Mouse (Mus musculus): Measurements from ENCODE around the gene Hmgn2. TPM values are rescaled to one million over a fixed set of nuclear protein-coding genes. Genes with fewer than 3 reads are reported as not detected.

The Hmgn2 gene
- polyA plus RNA-seq, 1 experiment from 2014 or later, result 1,711 TPM

DNA sequence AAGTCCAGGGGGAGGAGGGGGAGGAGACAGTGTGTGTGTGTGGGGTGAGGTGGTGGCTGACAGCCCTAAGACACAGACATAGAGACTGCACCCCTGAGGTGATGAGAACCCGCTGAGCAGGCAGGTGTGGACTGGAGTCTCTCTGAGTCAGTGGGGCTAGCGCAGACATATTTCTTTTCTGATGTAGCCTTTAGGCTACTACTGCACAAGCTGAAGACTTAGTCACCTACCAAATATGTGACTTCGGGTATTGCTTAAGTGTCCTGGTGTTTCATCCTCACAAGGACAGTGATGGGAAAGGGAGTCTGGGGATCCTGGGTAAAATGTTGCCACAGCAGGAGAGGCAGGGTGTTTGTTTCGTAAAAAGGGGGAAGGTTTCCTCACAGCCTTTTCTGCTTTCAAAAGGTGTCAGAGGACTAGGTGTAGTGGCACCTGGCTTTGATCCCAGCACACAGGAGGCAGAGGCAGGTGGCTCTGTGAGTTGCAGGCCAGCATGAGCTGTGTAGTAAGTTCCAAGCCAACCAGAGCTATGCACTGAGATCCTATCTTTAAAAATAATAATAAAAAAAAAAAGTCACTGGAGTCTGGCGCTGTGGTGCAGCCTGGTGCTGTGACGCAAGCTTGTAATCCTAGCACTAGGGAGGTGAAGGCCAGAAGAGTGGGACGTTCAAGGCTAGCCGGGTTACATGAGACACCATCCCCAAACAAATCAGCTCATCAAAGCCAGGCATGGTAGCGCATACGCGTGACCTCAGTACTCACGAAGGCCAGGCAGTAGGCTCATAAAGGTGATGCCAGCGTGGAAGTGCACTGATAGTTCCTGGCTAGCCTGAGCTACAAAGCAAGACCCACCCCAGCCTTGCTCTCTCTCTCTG lies 27.8 kb downstream of the Hmgn2 start:
- Histone ChIP-seq H3K27me3 (ENCODE audit: control insufficient read depth, insufficient read depth, low read length) (no peaks in the 10 kb centered on the region), H3K9ac (ENCODE audit: low read length) (no peak overlapping the region), H3K36me3 (ENCODE audit: control insufficient read depth, insufficient read depth, low read length) (no peaks in the 10 kb centered on the region), H3K4me3 (ENCODE audit: control insufficient read depth in 1 of 2, insufficient read depth in 1 of 2, low read depth in 1 of 2, low read length in 2 of 2) (no peak overlapping the region), H3K4me1 (ENCODE audit: control insufficient read depth in 2 of 2, insufficient read depth in 2 of 2, low read length in 2 of 2) (peaks cover 7 to 18% of the 10 kb centered on the region in 2 experiments), H3K27ac (replicated peaks in 1 of 2; ENCODE audit: control insufficient read depth in 1 of 2, insufficient read depth in 1 of 2, low read depth in 2 of 2, low read length in 2 of 2) (no peak overlapping the region), H3K9me3 (ENCODE audit: control insufficient read depth, low read length) (no peaks in the 10 kb centered on the region), H3K4me2 (ENCODE audit: low read length) (no peak overlapping the region)
- ATAC-seq (ENCODE audit: insufficient number of reproducible peaks, insufficient read depth, low FRiP score, low read depth), result no peak
- 70% methylated on average over 13 of the region's 13 CpGs for WGBS

DNA sequence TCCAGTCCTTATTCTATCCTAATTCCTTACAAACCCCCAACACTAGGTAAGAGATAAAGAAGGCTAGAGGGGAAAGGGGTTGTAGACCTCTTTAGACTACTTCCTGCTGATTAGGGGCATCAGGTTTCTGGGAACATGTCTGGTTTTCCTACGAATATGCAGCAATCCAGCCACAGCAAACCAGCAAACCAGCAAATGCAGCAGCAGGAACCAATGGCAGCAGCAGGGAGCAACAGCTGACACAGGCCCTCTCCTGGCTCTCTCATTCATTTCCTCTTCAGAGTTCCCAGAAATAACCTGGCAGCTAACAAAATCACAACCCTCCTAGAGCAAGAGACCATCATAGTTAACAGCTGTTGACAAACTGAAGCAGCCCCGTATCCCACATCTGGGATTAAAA lies 30.4 kb downstream of the Hmgn2 start:
- H3K27ac ChIP-seq (replicated peaks in 1 of 2; ENCODE audit: control insufficient read depth in 1 of 2, insufficient read depth in 1 of 2, low read depth in 2 of 2, low read length in 2 of 2), result 0 out of 4 replicates have a peak overlapping the region, but pooled peaks of 1 of the 2 experiments have one; percentile 37
- WGBS, result 15% methylated on average over 2 of the region's 2 CpGs
- peaks cover 7 to 18% of the 10 kb centered on the region in 2 experiments for H3K4me1 ChIP-seq (ENCODE audit: control insufficient read depth in 2 of 2, insufficient read depth in 2 of 2, low read length in 2 of 2)
- H3K9ac ChIP-seq (ENCODE audit: low read length), result no peak overlapping the region
- no peaks in the 10 kb centered on the region for H3K36me3 ChIP-seq (ENCODE audit: control insufficient read depth, insufficient read depth, low read length)
- no peaks in the 10 kb centered on the region for H3K27me3 ChIP-seq (ENCODE audit: control insufficient read depth, insufficient read depth, low read length)
- no peak overlapping the region for H3K4me3 ChIP-seq (ENCODE audit: control insufficient read depth in 1 of 2, insufficient read depth in 1 of 2, low read depth in 1 of 2, low read length in 2 of 2)
- no peak overlapping the region for H3K4me2 ChIP-seq (ENCODE audit: low read length)
- no peaks in the 10 kb centered on the region for H3K9me3 ChIP-seq (ENCODE audit: control insufficient read depth, low read length)
- ATAC-seq (ENCODE audit: insufficient number of reproducible peaks, insufficient read depth, low FRiP score, low read depth), result no peak

DNA sequence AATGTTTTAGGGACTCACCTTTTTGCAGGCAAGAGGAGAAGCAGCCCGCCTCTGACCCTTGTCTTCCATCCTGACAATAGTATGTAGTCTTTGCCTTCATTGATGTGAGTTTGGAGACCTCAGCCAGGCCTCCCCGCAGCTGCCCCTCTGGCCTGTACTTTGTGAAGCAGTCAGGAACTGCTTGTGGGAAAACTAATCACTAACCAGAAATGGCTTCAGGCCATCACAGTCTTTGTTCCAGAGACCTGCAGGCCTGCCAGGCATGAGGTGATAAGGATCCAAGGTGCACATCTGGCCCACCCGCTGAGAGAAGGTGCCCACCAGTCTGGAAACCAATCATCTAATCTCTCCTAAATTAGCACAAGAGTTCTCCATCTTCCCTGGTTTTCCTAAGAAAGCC lies 36.7 kb downstream of the Hmgn2 start:
- no peak for ATAC-seq (ENCODE audit: insufficient number of reproducible peaks, insufficient read depth, low FRiP score, low read depth)
- Histone ChIP-seq H3K9ac (ENCODE audit: low read length) (no peak overlapping the region), H3K4me1 (ENCODE audit: control insufficient read depth in 2 of 2, insufficient read depth in 2 of 2, low read length in 2 of 2) (peaks cover 4 to 11% of the 10 kb centered on the region in 2 experiments; a peak in 3 of 4 replicates), H3K36me3 (ENCODE audit: control insufficient read depth, insufficient read depth, low read length) (no peaks in the 10 kb centered on the region), H3K4me3 (ENCODE audit: control insufficient read depth in 1 of 2, insufficient read depth in 1 of 2, low read depth in 1 of 2, low read length in 2 of 2) (no peak overlapping the region), H3K9me3 (ENCODE audit: control insufficient read depth, low read length) (no peaks in the 10 kb centered on the region), H3K4me2 (ENCODE audit: low read length) (no peak overlapping the region), H3K27ac (replicated peaks in 1 of 2; ENCODE audit: control insufficient read depth in 1 of 2, insufficient read depth in 1 of 2, low read depth in 2 of 2, low read length in 2 of 2) (no peak overlapping the region), H3K27me3 (ENCODE audit: control insufficient read depth, insufficient read depth, low read length) (no peaks in the 10 kb centered on the region)
- 60% methylated on average over 3 of the region's 3 CpGs for WGBS

DNA sequence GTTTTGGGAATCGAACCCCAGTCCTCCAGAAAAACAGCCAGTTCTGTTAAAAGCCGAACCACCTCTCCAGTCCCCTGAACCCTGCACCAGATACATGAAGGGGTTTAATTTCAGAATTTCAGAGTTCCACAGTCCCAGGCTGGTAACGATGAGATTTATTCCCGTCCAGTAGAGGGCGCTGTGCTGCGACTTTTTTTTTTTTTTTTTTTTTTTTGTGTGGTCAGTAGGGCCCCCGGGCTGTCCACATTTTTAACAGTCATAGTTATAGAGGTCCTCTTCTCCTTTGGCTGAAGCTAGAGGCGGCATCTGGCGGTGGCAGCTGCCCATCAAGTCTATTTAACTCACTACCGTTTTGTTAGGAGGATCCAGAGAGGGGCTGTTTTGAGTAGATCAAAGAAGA lies 37.1 kb downstream of the Hmgn2 start:
- no peak overlapping the region for H3K9ac ChIP-seq (ENCODE audit: low read length)
- H3K4me1 ChIP-seq (ENCODE audit: control insufficient read depth in 2 of 2, insufficient read depth in 2 of 2, low read length in 2 of 2), result peaks cover 4 to 11% of the 10 kb centered on the region in 2 experiments; a peak in 3 of 4 replicates
- no peak overlapping the region for H3K4me3 ChIP-seq (ENCODE audit: control insufficient read depth in 1 of 2, insufficient read depth in 1 of 2, low read depth in 1 of 2, low read length in 2 of 2)
- no peaks in the 10 kb centered on the region for H3K36me3 ChIP-seq (ENCODE audit: control insufficient read depth, insufficient read depth, low read length)
- H3K27me3 ChIP-seq (ENCODE audit: control insufficient read depth, insufficient read depth, low read length), result no peaks in the 10 kb centered on the region
- H3K27ac ChIP-seq (replicated peaks in 1 of 2; ENCODE audit: control insufficient read depth in 1 of 2, insufficient read depth in 1 of 2, low read depth in 2 of 2, low read length in 2 of 2), result no peak overlapping the region
- ATAC-seq (ENCODE audit: insufficient number of reproducible peaks, insufficient read depth, low FRiP score, low read depth), result no peak
- H3K4me2 ChIP-seq (ENCODE audit: low read length), result no peak overlapping the region
- WGBS, result 18% methylated on average over 10 of the region's 10 CpGs
- H3K9me3 ChIP-seq (ENCODE audit: control insufficient read depth, low read length), result no peaks in the 10 kb centered on the region

DNA sequence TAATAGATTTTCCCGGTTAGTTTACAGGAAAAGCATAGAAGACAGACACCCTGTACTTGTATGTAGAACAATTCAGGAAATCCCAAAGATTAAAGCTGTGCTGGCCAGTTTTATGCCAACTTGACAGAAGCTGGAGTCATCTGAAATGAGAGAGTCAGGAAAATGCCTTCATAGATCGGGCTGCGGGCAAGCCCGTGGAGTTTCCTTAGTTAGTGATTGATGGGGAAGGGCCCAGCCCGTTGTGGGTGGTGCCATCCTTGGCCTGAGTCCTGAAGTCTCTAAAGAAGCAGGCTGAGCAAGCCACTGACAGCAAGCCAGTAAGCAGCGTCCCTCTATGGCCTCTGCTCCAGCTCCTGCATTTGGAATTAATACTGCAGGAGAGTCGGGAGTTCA lies 39.2 kb downstream of the Hmgn2 start:
- 0 out of 2 replicates have a peak, but pooled peaks have one; percentile 37 for ATAC-seq (ENCODE audit: insufficient number of reproducible peaks, insufficient read depth, low FRiP score, low read depth)
- Histone ChIP-seq H3K4me2 (ENCODE audit: low read length) (0 out of 2 replicates have a peak overlapping the region, but pooled peaks have one; percentile 13), H3K9ac (ENCODE audit: low read length) (peak overlapping the region; percentile 12; the same call in 1 of the 2 replicates), H3K4me3 (ENCODE audit: control insufficient read depth in 1 of 2, insufficient read depth in 1 of 2, low read depth in 1 of 2, low read length in 2 of 2) (no peak overlapping the region), H3K27me3 (ENCODE audit: control insufficient read depth, insufficient read depth, low read length) (no peaks in the 10 kb centered on the region), H3K4me1 (ENCODE audit: control insufficient read depth in 2 of 2, insufficient read depth in 2 of 2, low read length in 2 of 2) (peaks cover 4 to 11% of the 10 kb centered on the region in 2 experiments; a peak in 3 of 4 replicates), H3K36me3 (ENCODE audit: control insufficient read depth, insufficient read depth, low read length) (no peaks in the 10 kb centered on the region), H3K9me3 (ENCODE audit: control insufficient read depth, low read length) (no peaks in the 10 kb centered on the region), H3K27ac (replicated peaks in 1 of 2; ENCODE audit: control insufficient read depth in 1 of 2, insufficient read depth in 1 of 2, low read depth in 2 of 2, low read length in 2 of 2) (peak overlapping the region; percentile 77 to 79)
- WGBS, result 31% methylated on average over 7 of the region's 7 CpGs

DNA sequence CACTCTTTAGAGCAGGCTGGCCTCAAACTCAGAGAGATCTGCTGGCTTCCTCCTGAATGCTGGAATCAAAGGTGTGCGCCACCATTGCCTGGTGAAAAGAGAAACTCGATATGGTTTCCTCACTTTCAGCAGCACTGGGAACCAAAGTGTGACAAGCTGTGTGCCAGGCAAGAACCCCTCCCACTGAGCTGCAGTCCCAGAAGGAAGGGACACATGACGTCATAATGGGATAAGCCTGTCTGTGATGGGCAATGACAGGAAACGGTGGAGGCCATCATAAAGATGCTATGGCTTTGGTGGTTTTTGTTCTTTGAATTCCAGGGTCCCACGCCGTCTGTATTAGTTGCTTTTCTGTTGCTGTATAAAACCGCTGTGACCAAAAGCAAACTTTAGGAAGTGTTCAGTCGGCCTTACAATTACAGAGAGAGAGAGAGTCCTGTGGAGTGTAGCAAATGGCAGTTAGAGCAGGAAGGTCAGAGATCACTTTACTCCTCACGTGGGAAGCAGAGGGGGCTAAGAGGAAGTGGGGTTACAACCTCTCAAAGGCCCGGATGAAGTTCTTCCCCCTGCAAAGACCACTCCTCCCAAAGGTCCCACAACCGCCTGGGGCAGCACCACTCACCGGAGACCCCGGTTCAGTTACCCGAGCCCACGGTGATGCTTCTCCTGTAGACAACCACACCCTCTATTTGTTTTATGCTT lies 39.7 kb downstream of the Hmgn2 start:
- H3K9me3 ChIP-seq (ENCODE audit: control insufficient read depth, low read length), result no peaks in the 10 kb centered on the region
- peak overlapping the region; percentile 77 to 79 for H3K27ac ChIP-seq (replicated peaks in 1 of 2; ENCODE audit: control insufficient read depth in 1 of 2, insufficient read depth in 1 of 2, low read depth in 2 of 2, low read length in 2 of 2)
- H3K27me3 ChIP-seq (ENCODE audit: control insufficient read depth, insufficient read depth, low read length), result no peaks in the 10 kb centered on the region
- peaks cover 4 to 11% of the 10 kb centered on the region in 2 experiments; a peak in 3 of 4 replicates for H3K4me1 ChIP-seq (ENCODE audit: control insufficient read depth in 2 of 2, insufficient read depth in 2 of 2, low read length in 2 of 2)
- WGBS, result 47% methylated on average over 15 of the region's 15 CpGs
- peak overlapping the region; percentile 12; the same call in 1 of the 2 replicates for H3K9ac ChIP-seq (ENCODE audit: low read length)
- 0 out of 2 replicates have a peak overlapping the region, but pooled peaks have one; percentile 13 for H3K4me2 ChIP-seq (ENCODE audit: low read length)
- peak; percentile 45; the same call in 1 of the 2 replicates for ATAC-seq (ENCODE audit: insufficient number of reproducible peaks, insufficient read depth, low FRiP score, low read depth)
- H3K36me3 ChIP-seq (ENCODE audit: control insufficient read depth, insufficient read depth, low read length), result no peaks in the 10 kb centered on the region
- H3K4me3 ChIP-seq (ENCODE audit: control insufficient read depth in 1 of 2, insufficient read depth in 1 of 2, low read depth in 1 of 2, low read length in 2 of 2), result no peak overlapping the region

DNA sequence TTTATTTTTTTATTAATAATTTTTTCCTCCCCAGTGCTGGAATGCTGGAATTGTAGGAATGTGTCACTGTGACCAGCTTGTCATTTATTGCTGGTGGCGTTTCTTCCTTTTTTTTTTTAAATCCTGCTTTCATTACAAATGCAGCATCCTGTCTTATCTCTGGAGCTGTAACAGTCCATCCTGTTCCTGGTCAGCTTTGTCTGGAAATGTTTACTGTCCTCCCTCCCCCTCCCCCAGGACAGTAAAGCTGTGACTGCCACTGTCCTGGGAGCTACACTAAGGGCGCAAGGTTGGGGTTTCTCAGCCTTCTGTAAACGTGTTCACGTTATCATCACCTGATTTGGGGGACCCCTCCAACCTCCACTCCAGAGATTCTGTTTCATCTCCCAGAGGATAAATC lies 43.2 kb downstream of the Hmgn2 start:
- H3K4me1 ChIP-seq (ENCODE audit: control insufficient read depth in 2 of 2, insufficient read depth in 2 of 2, low read length in 2 of 2), result peaks cover 4 to 11% of the 10 kb centered on the region in 2 experiments; a peak in 3 of 4 replicates
- no peaks in the 10 kb centered on the region for H3K36me3 ChIP-seq (ENCODE audit: control insufficient read depth, insufficient read depth, low read length)
- peak overlapping the region in 1 of 2 experiments; percentile 50; a peak in 2 of 4 replicates for H3K27ac ChIP-seq (replicated peaks in 1 of 2; ENCODE audit: control insufficient read depth in 1 of 2, insufficient read depth in 1 of 2, low read depth in 2 of 2, low read length in 2 of 2)
- no peak overlapping the region for H3K4me3 ChIP-seq (ENCODE audit: control insufficient read depth in 1 of 2, insufficient read depth in 1 of 2, low read depth in 1 of 2, low read length in 2 of 2)
- ATAC-seq (ENCODE audit: insufficient number of reproducible peaks, insufficient read depth, low FRiP score, low read depth), result 0 out of 2 replicates have a peak, but pooled peaks have one; percentile 37
- 48% methylated on average over 4 of the region's 4 CpGs for WGBS
- H3K9ac ChIP-seq (ENCODE audit: low read length), result no peak overlapping the region
- H3K9me3 ChIP-seq (ENCODE audit: control insufficient read depth, low read length), result no peaks in the 10 kb centered on the region
- no peaks in the 10 kb centered on the region for H3K27me3 ChIP-seq (ENCODE audit: control insufficient read depth, insufficient read depth, low read length)
- H3K4me2 ChIP-seq (ENCODE audit: low read length), result no peak overlapping the region
